ENCODE assay signal across 8 mouse cellular contexts in the genomic region with DNA sequence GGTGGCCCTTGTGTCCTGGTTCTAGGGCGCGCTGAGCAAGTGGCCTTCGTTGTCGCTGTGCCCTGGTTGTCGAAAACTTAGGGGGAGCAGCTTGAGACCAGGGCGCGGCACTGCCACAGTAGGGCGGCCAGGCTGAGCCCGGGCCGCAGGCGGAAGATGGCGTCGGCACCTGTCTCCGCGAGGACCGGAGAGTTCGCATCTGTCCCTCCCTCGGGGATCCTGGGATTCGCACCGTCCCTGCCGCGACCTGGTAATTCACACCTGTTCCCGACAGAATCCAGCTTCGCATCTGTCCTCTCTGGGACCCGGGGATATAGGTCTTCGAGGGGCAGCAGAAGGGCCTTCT. TPM values are rescaled to one million over a fixed set of nuclear protein-coding genes. Genes with fewer than 3 reads are reported as not detected.
DNase-seq lines count a peak whose midpoint lies in the region; ATAC-seq lines count a peak whose summit lies in the region.

No protein-coding gene starts in this region.

- H3K27ac ChIP-seq in heart, embryonic 15.5 days: peak overlapping the region; percentile 59

- no peak for DNase-seq in heart, postnatal 36 days
- peak; percentile 31 for DNase-seq in heart, postnatal 4 days
- DNase-seq in lung, postnatal 10 days: peak; percentile 21
- DNase-seq in frontal cortex, postnatal 10 days (ENCODE audit: low spot score in 2 of 2): no peak
- DNase-seq in cerebellum, adult 11-12 months: no peak
- DNase-seq in c-Kit-positive CD71-positive TER-119-positive erythroid progenitor cells, embryonic 14.5 days (ENCODE audit: low spot score): no peak

- peak overlapping the region; percentile 66 for H3K9ac ChIP-seq in heart, embryonic 15.5 days

- ATAC-seq in heart, embryonic 15.5 days (replicated peaks; ENCODE audit: insufficient number of reproducible peaks, insufficient read depth, low FRiP score, low read depth): no peak
- ATAC-seq in activated CD4-positive, CD25-positive, alpha-beta regulatory T cell, adult 4 months: peak; percentile 45

- no peaks in the 10 kb centered on the region for H3K27me3 ChIP-seq in heart, embryonic 15.5 days

- WGBS in heart, embryonic 15.5 days: 2% methylated on average over 26 of the region's 26 CpGs

- no peaks in the 10 kb centered on the region for H3K36me3 ChIP-seq in heart, embryonic 15.5 days

- peaks cover 80% of the 10 kb centered on the region for H3K4me1 ChIP-seq in heart, embryonic 15.5 days (replicated peaks)

- intact Hi-C loops in heart, postnatal 36 days (cut with DNase I): no loop called here

- H3K9me3 ChIP-seq in heart, embryonic 15.5 days (replicated peaks): no peaks in the 10 kb centered on the region

- peak overlapping the region; percentile 65 for H3K4me3 ChIP-seq in heart, embryonic 15.5 days

- peak overlapping the region; percentile 83 for H3K4me2 ChIP-seq in heart, embryonic 15.5 days

RNA-seq across cellular contexts. Expression of a gene that starts 0.4 kb away (rescaled TPM):
- polyA plus RNA-seq in heart, embryonic 15.5 days (2015; fragmentation: Nextera tagmentation; extraction: Ambion mirVana): 24.0 and 24.5 TPM in 2 replicates
- 10 to 100 TPM; 11.6 to 13.1 TPM for total RNA-seq in heart, postnatal 36 days (2021)
- polyA plus RNA-seq in activated CD4-positive, CD25-positive, alpha-beta regulatory T cell, adult 4 months (2017; shearing (Covaris generic)): 1 to 10 TPM; 1.1 to 2.5 TPM
- 10 to 100 TPM; 22.8 to 28.0 TPM for total RNA-seq in heart, postnatal 4 days (2021)

RNA-seq across cellular contexts. Expression of a gene that starts 16.4 kb away (rescaled TPM):
- 22.9 and 23.4 TPM in 2 replicates for polyA plus RNA-seq in heart, embryonic 15.5 days (2015; fragmentation: Nextera tagmentation; extraction: Ambion mirVana)
- 10 to 100 TPM; 47.3 to 53.2 TPM for total RNA-seq in heart, postnatal 36 days (2021)
- 1 to 10 TPM; 8.4 to 9.8 TPM for polyA plus RNA-seq in activated CD4-positive, CD25-positive, alpha-beta regulatory T cell, adult 4 months (2017; shearing (Covaris generic))
- total RNA-seq in heart, postnatal 4 days (2021): 10 to 100 TPM; 20.7 to 24.3 TPM

RNA-seq across cellular contexts. Expression of a gene that starts 36.3 kb away (rescaled TPM):
- polyA plus RNA-seq in heart, embryonic 15.5 days (2015; fragmentation: Nextera tagmentation; extraction: Ambion mirVana): 149 and 164 TPM in 2 replicates
- total RNA-seq in heart, postnatal 36 days (2021): 10 to 100 TPM; 60.2 to 68.3 TPM
- polyA plus RNA-seq in activated CD4-positive, CD25-positive, alpha-beta regulatory T cell, adult 4 months (2017; shearing (Covaris generic)): 100 to 1,000 TPM; 372 to 374 TPM
- total RNA-seq in heart, postnatal 4 days (2021): 10 to 100 TPM; 78.3 to 85.3 TPM

RNA-seq across cellular contexts. Expression of a gene that starts 36.5 kb away (rescaled TPM):
- 25.8 and 30.5 TPM in 2 replicates for polyA plus RNA-seq in heart, embryonic 15.5 days (2015; fragmentation: Nextera tagmentation; extraction: Ambion mirVana)
- total RNA-seq in heart, postnatal 36 days (2021): 10 to 100 TPM; 37.8 to 39.3 TPM
- 1 to 10 TPM; 3.3 to 3.4 TPM for polyA plus RNA-seq in activated CD4-positive, CD25-positive, alpha-beta regulatory T cell, adult 4 months (2017; shearing (Covaris generic))
- 10 to 100 TPM; 33.0 to 34.4 TPM for total RNA-seq in heart, postnatal 4 days (2021)

Comparison
In these comparisons a context has a peak if more than half of its experiments do, and no peak if none do; other contexts are left out.
1. DNase-seq: peak in heart, postnatal 4 days (single experiment) and lung, postnatal 10 days (single experiment); none in heart, postnatal 36 days (0 of 2), frontal cortex, postnatal 10 days (0 of 2), cerebellum, adult 11-12 months (single experiment) and c-Kit-positive CD71-positive TER-119-positive erythroid progenitor cells, embryonic 14.5 days (single experiment).